Mouse (Mus musculus) kidney, postnatal 14 days (tissue): ENCODE results near the gene Zfp668.

ENCODE experiments used
- DNase-seq: peaks from one replicate; pipeline ENCODE4 v3.0.0; 2022; ENCODE audit warnings: mixed read lengths

Zfp668 gene

GRCm38 (mm10) chr7:127894480-127894879 is 17.9 kb upstream of the Zfp668 start:
- no peak for DNase-seq

- DNase-seq, result peak; percentile 81
These were observed 14.2 kb upstream of the Zfp668 start, which contains the start of gene Prss53 for GRCm38 (mm10) chr7:127890798-127891197. TSS of gene Prss53 (minus strand) at chr7:127890970.

GRCm38 (mm10) chr7:127888821-127889220 is 12.2 kb upstream of the Zfp668 start:
- no peak for DNase-seq

GRCm38 (mm10) chr7:127887781-127888180 is 11.2 kb upstream of the Zfp668 start:
- no peak for DNase-seq

- no peak for DNase-seq
These were observed 10.6 kb upstream of the Zfp668 start for GRCm38 (mm10) chr7:127887191-127887590.

GRCm38 (mm10) chr7:127886551-127886950 is 9.9 kb upstream of the Zfp668 start:
- DNase-seq, result no peak

DNA sequence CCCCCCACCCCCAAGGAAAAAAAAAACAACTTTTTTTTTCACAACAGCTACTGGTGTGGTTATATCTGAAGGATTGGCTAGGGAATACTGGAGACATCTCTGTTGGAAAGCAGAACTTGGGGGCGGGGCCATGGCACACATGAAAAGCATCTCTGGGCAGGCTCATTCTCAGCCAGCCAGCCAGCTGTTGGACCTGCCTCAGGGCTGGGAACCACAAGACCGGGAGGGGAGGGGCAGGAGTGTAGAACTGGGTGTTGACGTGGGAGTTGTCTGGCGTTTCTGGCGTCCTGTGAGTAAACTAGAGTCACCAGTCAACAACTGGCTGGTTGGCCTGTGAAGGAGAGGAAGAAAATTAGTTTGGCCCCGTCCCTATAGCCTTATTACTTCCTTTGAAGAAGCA is 9.3 kb upstream of the Zfp668 start:
- peak; percentile 61 for DNase-seq

DNA sequence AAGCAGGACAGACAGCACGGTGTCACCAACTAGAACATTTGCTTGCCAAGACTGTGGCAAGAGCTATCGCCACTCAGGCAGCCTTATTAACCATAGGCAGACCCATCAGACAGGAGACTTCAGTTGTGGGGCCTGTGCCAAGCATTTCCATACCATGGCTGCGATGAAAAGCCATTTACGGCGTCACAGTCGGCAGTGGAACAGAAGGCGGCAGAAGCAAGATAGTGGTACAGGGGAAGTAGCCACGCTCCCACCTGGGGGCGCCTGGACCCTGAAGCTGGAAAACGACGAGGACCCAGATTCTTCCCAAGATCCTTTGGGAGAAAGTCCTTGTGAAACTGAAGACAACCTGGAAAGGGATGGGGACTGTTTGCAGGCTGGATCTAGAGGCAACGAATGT is 3.8 kb upstream of the Zfp668 start:
- no peak for DNase-seq

DNA sequence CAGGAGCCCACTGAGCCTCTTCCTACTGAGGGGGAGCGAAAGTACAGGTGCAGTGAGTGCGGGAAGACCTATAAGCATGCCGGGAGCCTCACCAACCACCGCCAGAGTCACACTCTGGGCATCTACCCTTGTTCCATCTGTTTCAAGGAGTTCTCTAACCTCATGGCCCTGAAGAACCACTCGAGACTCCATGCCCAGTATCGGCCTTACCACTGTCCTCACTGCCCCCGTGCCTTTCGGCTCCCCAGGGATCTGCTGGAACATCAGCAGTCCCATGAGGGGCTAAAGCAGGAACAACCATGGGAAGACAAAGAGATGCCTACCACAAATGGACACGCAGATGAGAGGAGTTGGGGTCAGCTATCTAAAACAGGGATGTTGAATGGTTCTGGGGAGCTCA is 2.7 kb upstream of the Zfp668 start:
- no peak for DNase-seq

DNA sequence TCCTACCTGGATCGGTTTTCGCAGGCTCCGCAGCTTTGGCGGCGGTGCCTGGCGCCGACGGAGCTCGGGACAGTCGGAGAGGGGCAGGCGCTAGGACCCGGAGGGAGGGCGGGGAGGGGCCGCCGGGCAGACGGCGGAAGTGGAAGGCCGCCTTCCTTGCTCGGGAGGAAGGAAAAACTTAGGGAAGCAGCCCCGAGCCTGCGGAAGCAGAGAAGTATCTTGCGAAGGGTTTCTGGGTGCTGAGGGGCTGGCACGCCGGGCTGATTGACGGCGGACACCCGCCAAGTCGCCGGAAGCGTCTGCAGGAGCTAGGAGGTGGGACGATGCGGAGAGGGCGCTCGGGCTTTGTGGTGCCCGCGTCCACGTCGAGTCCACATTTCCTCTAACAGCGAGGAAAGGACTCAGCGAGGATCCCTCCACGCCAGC is 574 bp downstream of the Zfp668 start, which contains the start of gene Zfp646:
Gene Zfp646 (plus strand): TSS at position 181 of the 426 bp plus-strand sequence.
- DNase-seq, result peak; percentile 88

- DNase-seq, result peak; percentile 96
These were observed 1.0 kb downstream of the Zfp668 start for GRCm38 (mm10) chr7:127875627-127876001.

DNA sequence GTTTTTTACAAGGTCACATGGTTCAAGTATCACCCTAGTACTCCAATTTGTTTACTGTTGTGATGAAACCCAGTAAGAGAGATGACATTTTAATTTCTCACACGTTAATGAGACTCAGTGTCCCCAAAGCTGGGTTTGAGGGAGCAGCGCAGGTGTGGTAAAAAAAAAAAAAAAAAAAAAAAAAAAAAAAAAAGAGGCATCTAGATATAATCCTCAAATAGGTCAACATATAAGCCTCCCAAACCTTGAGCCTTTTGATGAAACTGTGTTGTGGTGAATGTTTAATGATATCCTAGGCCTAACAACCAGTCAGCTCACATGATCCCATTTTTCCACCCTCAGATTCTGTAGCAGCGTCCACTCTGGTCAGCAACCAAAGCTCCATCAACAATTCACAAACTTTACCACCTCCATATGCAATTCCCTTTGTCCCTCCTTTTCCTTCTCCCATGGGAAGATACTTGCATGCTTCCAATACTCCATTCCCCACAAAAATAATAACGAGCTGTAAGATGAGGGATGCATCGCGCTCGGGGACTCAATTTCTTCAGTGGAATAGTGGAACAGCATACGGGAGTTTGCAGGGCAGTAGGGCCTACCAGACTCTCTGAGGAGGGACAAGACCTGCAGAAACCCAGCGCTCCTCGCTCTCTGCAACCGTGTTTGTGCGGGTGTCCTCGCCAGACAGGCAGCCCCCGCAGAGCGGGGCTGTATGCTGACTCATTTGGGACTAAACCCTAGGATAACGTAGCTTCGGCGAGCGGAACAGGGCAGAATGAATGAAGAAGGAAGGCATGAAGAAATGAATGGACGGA is 1.6 kb downstream of the Zfp668 start:
- DNase-seq, result no peak

GRCm38 (mm10) chr7:127870136-127870821 is 6.3 kb downstream of the Zfp668 start:
- no peak for DNase-seq

- peak; percentile 52 for DNase-seq
These were observed 7.3 kb downstream of the Zfp668 start for GRCm38 (mm10) chr7:127869149-127869810.

DNA sequence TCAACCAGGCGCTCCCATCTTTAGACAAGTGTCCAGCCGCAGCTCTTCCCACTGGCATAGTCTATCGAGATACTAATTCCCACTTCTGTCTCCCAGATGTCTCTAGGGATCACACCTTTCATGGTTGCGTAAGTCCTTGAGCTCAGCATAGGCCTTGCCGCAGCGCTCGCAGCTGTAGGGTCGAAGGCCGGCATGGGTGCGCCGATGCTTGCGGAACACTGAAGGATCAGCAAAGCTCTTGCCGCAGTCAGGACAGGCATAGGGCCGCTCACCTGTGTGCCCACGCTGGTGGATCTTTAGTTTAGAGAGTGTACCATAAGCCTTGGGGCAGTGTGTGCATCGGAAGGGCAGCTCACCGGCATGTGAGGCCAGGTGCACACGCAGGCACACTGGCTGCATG is 9.0 kb downstream of the Zfp668 start:
- DNase-seq, result no peak

DNA sequence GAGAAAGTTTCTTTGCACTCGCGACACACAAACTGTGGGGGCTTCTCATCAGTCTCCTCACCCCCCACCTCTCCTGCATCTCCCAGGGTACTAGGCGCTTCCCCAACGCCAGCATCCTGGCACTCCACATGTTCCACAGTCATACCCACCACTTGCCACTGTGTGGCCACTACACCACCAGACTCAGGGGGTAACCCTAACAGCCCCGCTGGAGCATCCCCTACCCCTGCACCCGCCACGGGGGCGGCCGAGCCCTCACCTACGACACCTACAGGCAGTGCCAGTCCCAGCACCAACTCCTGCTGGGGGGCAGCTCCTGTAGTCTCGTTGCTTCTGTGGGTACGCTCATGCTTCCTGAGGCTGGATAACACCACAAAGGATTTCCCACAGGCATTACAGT is 10.2 kb downstream of the Zfp668 start:
- no peak for DNase-seq

DNA sequence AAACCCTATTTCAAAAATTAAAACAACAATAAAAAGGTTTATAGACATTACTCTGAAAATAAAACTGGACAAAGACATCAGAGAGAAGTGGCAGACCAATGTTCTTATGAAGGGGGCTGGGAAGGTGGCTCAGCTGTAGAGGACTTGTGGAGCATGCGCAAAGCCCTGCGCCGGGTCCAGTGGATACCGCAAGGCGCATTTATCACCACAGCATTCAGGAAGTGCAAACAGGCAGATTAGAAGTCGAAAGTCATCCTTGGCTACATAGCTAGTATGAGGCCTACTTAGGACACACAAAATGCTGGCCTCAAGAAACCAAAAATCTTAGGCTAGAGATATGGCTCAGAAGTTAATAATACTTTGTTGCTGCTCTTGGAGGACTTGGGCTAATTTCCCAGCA is 18.4 kb downstream of the Zfp668 start:
- DNase-seq, result no peak

DNA sequence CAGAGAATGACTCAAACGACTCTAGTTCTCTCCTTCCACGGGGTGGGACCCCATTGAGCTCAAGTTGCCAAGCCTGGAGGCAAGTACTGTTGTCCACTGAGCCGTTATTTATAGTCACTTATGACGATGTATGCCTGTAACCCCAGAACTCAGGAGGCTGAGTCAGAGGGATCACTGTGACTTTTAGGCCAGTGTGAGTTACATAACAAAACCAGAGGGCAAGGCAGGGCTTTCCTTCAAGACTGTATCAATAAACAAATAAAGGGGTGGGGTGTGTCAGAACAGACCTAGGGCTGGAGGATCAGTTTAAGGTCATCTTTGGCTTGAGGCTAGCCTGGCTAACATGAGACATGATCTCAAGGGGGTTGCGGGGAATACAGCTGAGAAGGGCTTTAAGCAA is 25.7 kb downstream of the Zfp668 start:
- no peak for DNase-seq

DNA sequence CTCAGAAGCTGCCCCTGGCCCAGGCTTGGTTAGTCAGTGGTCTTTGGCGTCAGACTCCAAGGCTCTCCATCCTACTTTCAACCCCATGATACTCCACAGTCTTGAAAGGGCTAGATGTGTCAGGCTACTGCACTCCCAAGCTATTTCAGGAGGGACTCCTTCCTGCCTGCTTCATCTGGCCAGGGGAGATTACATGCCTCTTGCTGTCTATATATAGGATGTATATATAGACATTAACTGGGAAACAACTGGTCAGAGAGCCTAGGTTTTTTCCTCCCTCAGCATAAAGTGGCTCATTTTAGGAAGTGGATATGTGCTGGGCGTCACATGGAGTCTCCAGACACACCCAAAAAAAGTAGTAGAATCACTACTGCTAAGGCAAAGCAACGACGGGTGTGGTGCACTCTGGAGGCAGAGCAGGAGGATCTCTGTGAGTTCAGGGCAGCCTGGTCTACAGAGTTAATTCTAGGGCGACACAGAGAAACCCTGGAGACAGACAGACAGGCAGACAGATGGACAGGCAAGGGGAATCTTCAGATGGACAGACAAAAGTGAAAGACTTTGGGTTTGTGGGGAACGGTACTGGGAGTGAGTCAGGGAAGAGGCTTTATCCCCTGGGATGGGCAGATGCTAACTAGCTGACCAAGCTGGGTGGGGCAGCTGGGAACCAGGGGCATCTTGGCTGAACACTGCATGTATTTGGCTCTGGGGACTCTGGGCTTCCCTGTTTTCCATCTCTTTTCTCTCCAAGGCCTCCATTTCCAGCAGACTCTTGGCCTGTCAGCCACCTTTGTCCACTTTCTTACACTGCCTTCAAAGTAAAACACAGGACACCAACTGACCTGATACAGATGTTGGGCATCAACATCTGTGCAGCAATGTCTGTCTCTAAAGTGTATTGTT is 26.4 kb downstream of the Zfp668 start:
- DNase-seq, result no peak

GRCm38 (mm10) chr7:127842001-127842718 is 34.5 kb downstream of the Zfp668 start:
- peak; percentile 91 for DNase-seq

- DNase-seq, result peak; percentile 95
These were observed 35.2 kb downstream of the Zfp668 start for GRCm38 (mm10) chr7:127841340-127842000.
